Mouse (Mus musculus): ENCODE data around the gene Snx33.

Snx33 gene

GRCm38 (mm10) chr9:56890522-56891250 is 37.5 kb downstream of the Snx33 start:
- DNase-seq (ENCODE audit: low spot score in 2 of 2), result no peak

- peak in 1 of 2 experiments; percentile 51 for DNase-seq (ENCODE audit: low spot score in 2 of 2)
These were observed 38.4 kb downstream of the Snx33 start for GRCm38 (mm10) chr9:56889817-56890216.

GRCm38 (mm10) chr9:56887581-56887980 is 40.6 kb downstream of the Snx33 start:
- DNase-seq (ENCODE audit: low spot score in 2 of 2), result no peak

GRCm38 (mm10) chr9:56886601-56887000 is 41.6 kb downstream of the Snx33 start:
- DNase-seq (ENCODE audit: low spot score in 2 of 2), result no peak

- DNase-seq (ENCODE audit: low spot score in 2 of 2), result no peak
These were observed 42.1 kb downstream of the Snx33 start for GRCm38 (mm10) chr9:56886113-56886512.

GRCm38 (mm10) chr9:56884328-56884727 is 43.8 kb downstream of the Snx33 start:
- no peak for DNase-seq (ENCODE audit: low spot score in 2 of 2)

GRCm38 (mm10) chr9:56883470-56883869 is 44.7 kb downstream of the Snx33 start:
- DNase-seq (ENCODE audit: low spot score in 2 of 2), result no peak

- no peak for DNase-seq (ENCODE audit: low spot score in 2 of 2)
These were observed 45.4 kb downstream of the Snx33 start for GRCm38 (mm10) chr9:56882818-56883217.

- DNase-seq (ENCODE audit: low spot score in 2 of 2), result no peak
These were observed 45.9 kb downstream of the Snx33 start for GRCm38 (mm10) chr9:56882283-56882682.

- DNase-seq (ENCODE audit: low spot score in 2 of 2), result no peak
These were observed 46.6 kb downstream of the Snx33 start for GRCm38 (mm10) chr9:56881539-56882082.

GRCm38 (mm10) chr9:56880790-56881189 is 47.4 kb downstream of the Snx33 start:
- no peak for DNase-seq (ENCODE audit: low spot score in 2 of 2)

GRCm38 (mm10) chr9:56877284-56877683 is 50.9 kb downstream of the Snx33 start:
- DNase-seq (ENCODE audit: low spot score in 2 of 2), result no peak

GRCm38 (mm10) chr9:56876784-56877183 is 51.4 kb downstream of the Snx33 start:
- no peak for DNase-seq (ENCODE audit: low spot score in 2 of 2)

- DNase-seq (ENCODE audit: low spot score in 2 of 2), result no peak
These were observed 55.1 kb downstream of the Snx33 start for GRCm38 (mm10) chr9:56873097-56873496.

- no peak for DNase-seq (ENCODE audit: low spot score in 2 of 2)
These were observed 55.9 kb downstream of the Snx33 start for GRCm38 (mm10) chr9:56872105-56872903.

GRCm38 (mm10) chr9:56871191-56871590 is 57.0 kb downstream of the Snx33 start:
- no peak for DNase-seq (ENCODE audit: low spot score in 2 of 2)

- DNase-seq (ENCODE audit: low spot score in 2 of 2), result no peak
These were observed 57.4 kb downstream of the Snx33 start for GRCm38 (mm10) chr9:56870778-56871177.

GRCm38 (mm10) chr9:56869552-56869951 is 58.6 kb downstream of the Snx33 start:
- DNase-seq (ENCODE audit: low spot score in 2 of 2), result no peak

- no peak for DNase-seq (ENCODE audit: low spot score in 2 of 2)
These were observed 59.9 kb downstream of the Snx33 start for GRCm38 (mm10) chr9:56868292-56868691.
